In the genomic region with DNA sequence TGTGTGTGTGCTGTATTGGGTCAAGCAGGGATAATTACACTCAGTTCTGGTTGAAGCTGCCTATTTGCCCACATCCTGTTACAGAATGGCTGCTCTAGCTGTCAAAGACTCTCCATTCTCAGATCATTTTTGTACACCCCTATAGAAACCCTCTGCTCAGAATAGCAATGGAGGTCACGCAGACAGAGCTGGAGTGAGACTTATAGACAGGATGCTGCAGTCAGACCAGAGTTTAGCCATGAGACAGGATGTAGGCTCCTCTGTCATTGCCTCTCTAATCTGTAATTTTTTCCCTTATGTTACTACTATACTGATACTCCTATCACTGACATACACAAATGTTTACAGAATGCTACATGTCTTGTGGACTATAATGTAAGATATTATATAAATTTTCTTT, we compare ENCODE assay signal across 19 mouse cellular contexts.
A peak's percentile ranks its signal among the peaks of the same experiment; 100 is the strongest.
DNase-seq lines count a peak whose midpoint lies in the region; ATAC-seq lines count a peak whose summit lies in the region.
"Had no signal": no experiment of that assay in that cellular context is flagged by ENCODE, and none has a peak within 500 bp of the region (broad histone marks: within the 10 kb centered on the region; RNA-seq: fewer than 3 reads in every experiment).

No protein-coding gene starts in this region.

- no peaks in the 10 kb centered on the region; the same call in 1 of the 2 replicates for H3K4me1 ChIP-seq in hindbrain, embryonic 16.5 days (ENCODE audit: control insufficient read depth, insufficient read depth, low read depth, low read length)
- H3K4me1 ChIP-seq in hindbrain, embryonic 11.5 days (replicated peaks; ENCODE audit: control insufficient read depth, insufficient read depth, low read length) = no peaks in the 10 kb centered on the region
- H3K4me1 ChIP-seq: embryonic facial prominence, embryonic 10.5 days; embryonic facial prominence, embryonic 12.5 days had no signal

- no peak overlapping the region for H3K27ac ChIP-seq in hindbrain, embryonic 16.5 days (ENCODE audit: low read depth, low read length)
- no peak overlapping the region for H3K27ac ChIP-seq in hindbrain, embryonic 11.5 days (ENCODE audit: low read depth, low read length)
- H3K27ac ChIP-seq: embryonic facial prominence, embryonic 10.5 days; embryonic facial prominence, embryonic 12.5 days; forebrain, embryonic 13.5 days; forebrain, embryonic 15.5 days had no signal

- H3K36me3 ChIP-seq in hindbrain, embryonic 16.5 days (ENCODE audit: control insufficient read depth, insufficient read depth, low read length) = no peaks in the 10 kb centered on the region
- H3K36me3 ChIP-seq in hindbrain, embryonic 11.5 days (ENCODE audit: control insufficient read depth, insufficient read depth, low read length) = no peaks in the 10 kb centered on the region
- H3K36me3 ChIP-seq: embryonic facial prominence, embryonic 10.5 days; embryonic facial prominence, embryonic 12.5 days; forebrain, embryonic 15.5 days had no signal

- peak; percentile 34; the same call in 1 of the 2 replicates for ATAC-seq in hindbrain, embryonic 16.5 days
- ATAC-seq in hindbrain, embryonic 11.5 days (ENCODE audit: low FRiP score) = no peak
- peak; percentile 54 for ATAC-seq in CD4-positive, CD25-positive, alpha-beta regulatory T cell, adult 4 months
- ATAC-seq in inflammation-experienced regulatory T-cells, adult 6 months = peak; percentile 63
- ATAC-seq: forebrain, postnatal 0 days had no signal

- no peaks in the 10 kb centered on the region for H3K9me3 ChIP-seq in hindbrain, embryonic 16.5 days (ENCODE audit: control insufficient read depth, low read length)
- H3K9me3 ChIP-seq in hindbrain, embryonic 11.5 days (ENCODE audit: control insufficient read depth, low read length) = no peaks in the 10 kb centered on the region
- H3K9me3 ChIP-seq: embryonic facial prominence, embryonic 10.5 days; embryonic facial prominence, embryonic 12.5 days; forebrain, embryonic 13.5 days; forebrain, embryonic 15.5 days had no signal

- H3K4me3 ChIP-seq in hindbrain, embryonic 16.5 days (ENCODE audit: low read length) = no peak overlapping the region
- no peak overlapping the region for H3K4me3 ChIP-seq in hindbrain, embryonic 11.5 days (ENCODE audit: low read depth, low read length)
- H3K4me3 ChIP-seq: embryonic facial prominence, embryonic 10.5 days; embryonic facial prominence, embryonic 12.5 days; forebrain, embryonic 13.5 days; forebrain, embryonic 15.5 days had no signal

- no peak overlapping the region for H3K9ac ChIP-seq in hindbrain, embryonic 16.5 days (ENCODE audit: low read depth, low read length)
- no peak overlapping the region for H3K9ac ChIP-seq in hindbrain, embryonic 11.5 days (ENCODE audit: low read depth, low read length)
- H3K9ac ChIP-seq: embryonic facial prominence, embryonic 12.5 days; forebrain, embryonic 13.5 days; forebrain, embryonic 15.5 days; forebrain, postnatal 0 days had no signal

- WGBS in hindbrain, embryonic 16.5 days = 88% methylated on average over 1 of the region's 1 CpGs
- WGBS in hindbrain, embryonic 11.5 days = 93% methylated on average over 1 of the region's 1 CpGs

- H3K27me3 ChIP-seq in hindbrain, embryonic 16.5 days (replicated peaks; ENCODE audit: control insufficient read depth, insufficient read depth, low read length) = no peaks in the 10 kb centered on the region
- no peaks in the 10 kb centered on the region for H3K27me3 ChIP-seq in hindbrain, embryonic 11.5 days (ENCODE audit: control insufficient read depth, insufficient read depth, low read length)
- H3K27me3 ChIP-seq: embryonic facial prominence, embryonic 12.5 days; forebrain, embryonic 13.5 days; forebrain, embryonic 15.5 days had no signal

- no peak overlapping the region for H3K4me2 ChIP-seq in hindbrain, embryonic 16.5 days (ENCODE audit: low read length)
- H3K4me2 ChIP-seq in hindbrain, embryonic 11.5 days (replicated peaks; ENCODE audit: low read depth, low read length) = no peak overlapping the region
- H3K4me2 ChIP-seq: embryonic facial prominence, embryonic 12.5 days; forebrain, embryonic 13.5 days; forebrain, embryonic 15.5 days had no signal

- intact Hi-C loops in left cerebral cortex, postnatal 36 days (cut with DNase I) = no loop called here

- no peak for DNase-seq in hindbrain, embryonic 11.5 days (ENCODE audit: low spot score)
- DNase-seq in CD4-positive, CD25-positive, alpha-beta regulatory T cell, adult 2 months (ENCODE audit: low read depth, low spot score) = peak; percentile 8
- no peak for DNase-seq in left cerebral cortex, postnatal 36 days (ENCODE audit: low spot score in 2 of 2)
- DNase-seq in spleen, postnatal 10 days (ENCODE audit: low spot score in 2 of 2) = no peak
- DNase-seq: adrenal gland, adult 8-10 months; adrenal gland, postnatal 14 days; adrenal gland, postnatal 36 days; cerebellum, adult 11-12 months; cerebellum, adult 9-10 months; cerebellum, postnatal 10 days; cerebellum, postnatal 25 days; forebrain, postnatal 0 days had no signal
